Mouse (Mus musculus): ENCODE measurements around the gene Mta1.

Gene Mta1

DNA sequence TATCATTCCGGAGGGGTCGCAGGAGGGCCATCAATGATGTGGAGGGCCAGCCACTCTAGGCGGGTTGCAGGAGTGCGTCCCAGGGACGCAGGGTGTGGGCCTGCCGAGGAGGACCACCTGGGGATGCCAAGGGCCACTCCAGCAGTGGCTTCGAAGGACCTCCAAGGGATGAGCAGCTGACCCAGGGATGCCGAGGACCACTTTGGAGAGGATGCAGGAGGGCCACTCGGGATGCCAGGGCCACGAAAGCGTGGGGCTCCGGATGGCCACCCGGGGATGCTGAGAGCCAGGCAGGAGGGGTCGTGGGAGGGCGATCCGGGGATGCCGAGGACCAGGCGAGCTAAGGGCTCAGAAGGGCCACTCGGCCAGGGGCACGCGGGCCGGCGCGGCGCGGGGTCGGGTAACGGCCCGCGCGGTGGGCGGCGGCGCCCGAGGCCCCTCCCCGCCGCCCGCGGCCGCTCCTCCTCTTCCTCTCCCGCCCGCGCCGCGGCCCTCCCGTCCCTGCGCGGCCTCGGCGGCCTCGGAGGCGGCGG, at the start of gene Mta1:
Gene Mta1 (plus strand): TSS at position 530 of the 533 bp plus-strand sequence.
- H3K36me3 ChIP-seq (ENCODE audit: insufficient read depth, low read length): peaks cover 25% of the 10 kb centered on the region
- no peaks in the 10 kb centered on the region for H3K9me3 ChIP-seq (ENCODE audit: low read length)
- peak within 1 kb of the TSS; percentile 91 for H3K4me3 ChIP-seq (replicated peaks; ENCODE audit: low read length)
- peaks cover 72% of the 10 kb centered on the region for H3K4me1 ChIP-seq (replicated peaks; ENCODE audit: low read depth, low read length)
- H3K27me3 ChIP-seq (ENCODE audit: insufficient read depth, low read length): peaks cover 18% of the 10 kb centered on the region
- no peak for TF ChIP-seq POU5F1 (IDR thresholded peaks at IDR 0.05; ENCODE audit: borderline replicate concordance, low read length)
- TF ChIP-seq CTCF (conservative IDR thresholded peaks at IDR 0.05; ENCODE audit: low read length): no peak
- TF ChIP-seq NANOG (IDR thresholded peaks at IDR 0.05; ENCODE audit: borderline replicate concordance, low read length): no peak

DNA sequence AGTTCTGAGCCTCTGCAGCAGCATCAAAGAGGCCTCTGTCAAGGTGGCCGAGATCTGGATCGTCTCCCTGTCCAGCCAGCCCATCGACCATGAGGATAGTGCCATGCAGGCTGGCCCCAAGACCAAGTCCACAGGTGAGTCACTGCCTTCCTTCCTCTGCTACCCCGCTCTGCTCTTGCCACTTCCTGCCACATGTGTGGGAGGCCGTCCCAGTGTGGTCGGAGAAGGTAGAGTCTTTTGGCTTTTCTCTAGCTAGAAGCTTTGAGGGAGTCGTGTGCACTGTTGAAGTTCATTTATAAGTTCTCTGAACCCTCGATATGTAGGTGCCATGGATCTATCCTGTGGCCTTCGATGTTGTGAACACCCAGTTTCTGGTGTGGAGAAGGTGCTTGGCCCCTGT, 48.2 kb upstream of the Mta1 start:
- Histone ChIP-seq H3K36me3 (ENCODE audit: insufficient read depth, low read length) (peaks cover 85% of the 10 kb centered on the region), H3K4me1 (replicated peaks; ENCODE audit: low read depth, low read length) (peaks cover 11% of the 10 kb centered on the region), H3K4me3 (replicated peaks; ENCODE audit: low read length) (no peak overlapping the region), H3K9me3 (ENCODE audit: low read length) (no peaks in the 10 kb centered on the region), H3K27me3 (ENCODE audit: insufficient read depth, low read length) (no peaks in the 10 kb centered on the region)
- TF ChIP-seq POU5F1 (IDR thresholded peaks at IDR 0.05; ENCODE audit: borderline replicate concordance, low read length) (no peak), NANOG (IDR thresholded peaks at IDR 0.05; ENCODE audit: borderline replicate concordance, low read length) (no peak), CTCF (conservative IDR thresholded peaks at IDR 0.05; ENCODE audit: low read length) (no peak)

DNA sequence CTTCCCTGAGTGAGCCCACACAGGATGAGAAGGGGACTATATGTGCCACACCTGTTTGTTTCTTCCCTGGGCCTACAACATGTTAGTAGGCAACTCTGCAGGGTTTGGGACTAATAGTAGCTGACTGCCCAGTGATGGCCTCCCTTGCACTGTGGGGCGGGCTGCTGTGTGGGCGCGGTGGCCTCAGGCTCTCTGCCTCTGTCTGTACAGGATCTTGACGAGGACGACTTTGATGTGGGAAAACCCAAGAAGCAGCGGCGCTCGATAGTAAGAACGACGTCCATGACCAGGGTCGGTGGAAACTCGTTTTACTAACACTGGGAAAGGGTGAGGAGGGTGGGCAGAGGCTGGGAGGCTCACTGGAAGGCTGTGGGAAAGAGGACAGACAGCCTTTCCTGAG, 47.4 kb upstream of the Mta1 start:
- H3K36me3 ChIP-seq (ENCODE audit: insufficient read depth, low read length): peaks cover 84% of the 10 kb centered on the region
- peaks cover 11% of the 10 kb centered on the region for H3K4me1 ChIP-seq (replicated peaks; ENCODE audit: low read depth, low read length)
- TF ChIP-seq NANOG (IDR thresholded peaks at IDR 0.05; ENCODE audit: borderline replicate concordance, low read length): no peak
- TF ChIP-seq POU5F1 (IDR thresholded peaks at IDR 0.05; ENCODE audit: borderline replicate concordance, low read length): no peak
- no peak for TF ChIP-seq CTCF (conservative IDR thresholded peaks at IDR 0.05; ENCODE audit: low read length)
- no peaks in the 10 kb centered on the region for H3K27me3 ChIP-seq (ENCODE audit: insufficient read depth, low read length)
- no peaks in the 10 kb centered on the region for H3K9me3 ChIP-seq (ENCODE audit: low read length)
- no peak overlapping the region for H3K4me3 ChIP-seq (replicated peaks; ENCODE audit: low read length)

DNA sequence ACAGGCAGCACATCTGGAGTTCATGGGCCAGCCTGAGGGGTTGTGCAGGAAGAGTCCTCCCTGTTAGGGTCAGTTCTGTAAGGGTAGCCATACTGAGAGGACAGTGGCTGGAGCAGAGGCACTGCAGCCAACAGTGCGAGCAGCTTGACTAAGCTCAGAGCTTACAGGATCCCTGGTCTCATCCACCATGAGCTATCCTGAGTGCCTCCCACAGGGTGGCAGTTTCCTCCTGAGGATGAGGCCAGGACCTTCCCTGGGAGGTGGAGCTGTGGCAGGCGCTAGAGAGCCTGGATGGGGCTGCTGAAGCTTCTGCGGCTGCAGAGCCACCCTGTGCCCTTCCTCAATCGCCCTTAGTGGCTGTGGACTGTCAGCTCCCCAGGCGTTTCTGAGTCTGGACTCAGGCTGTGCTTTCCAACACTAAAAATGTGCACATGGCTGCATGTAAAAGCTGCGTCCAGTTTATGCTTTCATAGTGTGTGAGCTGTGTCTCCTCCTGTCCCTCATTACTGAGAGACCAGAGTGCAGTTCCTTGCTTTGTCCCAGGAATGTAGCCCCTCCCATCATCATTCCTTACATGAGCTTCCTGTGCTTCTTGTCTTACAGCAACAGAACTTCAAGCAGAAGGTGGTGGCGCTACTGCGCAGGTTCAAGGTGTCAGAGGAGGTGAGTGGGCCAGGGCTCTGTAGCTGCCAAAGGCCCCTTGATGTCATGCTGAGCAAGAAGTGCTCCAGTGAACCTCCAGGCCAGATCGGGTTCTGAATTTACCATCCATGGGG, 46.3 kb upstream of the Mta1 start:
- Histone ChIP-seq H3K9me3 (ENCODE audit: low read length) (no peaks in the 10 kb centered on the region), H3K4me1 (replicated peaks; ENCODE audit: low read depth, low read length) (peaks cover 11% of the 10 kb centered on the region), H3K36me3 (ENCODE audit: insufficient read depth, low read length) (peaks cover 79% of the 10 kb centered on the region), H3K4me3 (replicated peaks; ENCODE audit: low read length) (no peak overlapping the region), H3K27me3 (ENCODE audit: insufficient read depth, low read length) (no peaks in the 10 kb centered on the region)
- TF ChIP-seq NANOG (IDR thresholded peaks at IDR 0.05; ENCODE audit: borderline replicate concordance, low read length) (no peak), CTCF (conservative IDR thresholded peaks at IDR 0.05; ENCODE audit: low read length) (no peak), POU5F1 (IDR thresholded peaks at IDR 0.05; ENCODE audit: borderline replicate concordance, low read length) (no peak)

DNA sequence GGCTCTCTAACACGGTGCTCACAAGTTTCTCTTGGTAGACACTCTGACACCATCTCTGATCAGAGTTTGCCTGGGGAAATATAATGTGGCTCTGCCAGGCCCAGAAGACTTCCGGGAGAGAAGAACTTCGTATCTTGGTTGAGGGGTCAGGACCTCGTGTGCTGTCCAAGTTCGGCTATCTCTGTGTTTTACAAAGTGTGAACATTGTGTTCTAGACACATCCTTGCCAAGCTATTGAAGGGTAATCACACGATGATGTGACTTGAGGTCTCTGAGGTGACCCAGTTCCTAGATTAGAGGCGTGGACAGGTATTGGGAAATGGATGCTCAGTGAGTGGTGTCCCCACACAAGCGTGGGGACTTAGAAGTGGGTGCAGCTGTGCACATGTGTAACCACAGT, 42.0 kb upstream of the Mta1 start:
- TF ChIP-seq NANOG (IDR thresholded peaks at IDR 0.05; ENCODE audit: borderline replicate concordance, low read length) (no peak), CTCF (conservative IDR thresholded peaks at IDR 0.05; ENCODE audit: low read length) (no peak), POU5F1 (IDR thresholded peaks at IDR 0.05; ENCODE audit: borderline replicate concordance, low read length) (no peak)
- H3K4me3 ChIP-seq (replicated peaks; ENCODE audit: low read length): no peak overlapping the region
- H3K36me3 ChIP-seq (ENCODE audit: insufficient read depth, low read length): peaks cover 79% of the 10 kb centered on the region

DNA sequence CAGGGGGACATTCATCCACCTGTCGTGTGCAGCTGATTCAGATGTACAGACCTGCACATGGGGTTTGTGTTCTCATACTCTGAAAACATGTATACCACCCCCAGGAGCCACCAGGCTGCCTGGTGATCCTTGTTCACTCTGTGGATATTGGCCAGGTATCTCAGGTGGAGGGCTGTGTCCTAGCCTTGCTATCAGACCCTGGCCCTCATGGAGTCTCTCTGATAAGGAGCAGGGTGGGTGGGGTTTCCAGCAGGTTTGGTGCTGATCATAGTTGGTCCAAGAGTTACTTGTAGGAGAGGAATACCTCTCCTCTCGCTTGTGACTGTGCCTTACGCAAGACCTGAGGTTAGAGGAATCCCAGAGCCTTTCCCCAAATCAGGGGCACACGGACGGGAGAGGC, 37.9 kb upstream of the Mta1 start:
- no peaks in the 10 kb centered on the region for H3K4me1 ChIP-seq (replicated peaks; ENCODE audit: low read depth, low read length)
- H3K27me3 ChIP-seq (ENCODE audit: insufficient read depth, low read length): no peaks in the 10 kb centered on the region
- peaks cover 15% of the 10 kb centered on the region; the same call in 1 of the 2 replicates for H3K9me3 ChIP-seq (ENCODE audit: low read length)
- peaks cover 86% of the 10 kb centered on the region for H3K36me3 ChIP-seq (ENCODE audit: insufficient read depth, low read length)
- TF ChIP-seq NANOG (IDR thresholded peaks at IDR 0.05; ENCODE audit: borderline replicate concordance, low read length): no peak
- TF ChIP-seq CTCF (conservative IDR thresholded peaks at IDR 0.05; ENCODE audit: low read length): no peak
- no peak for TF ChIP-seq POU5F1 (IDR thresholded peaks at IDR 0.05; ENCODE audit: borderline replicate concordance, low read length)
- no peak overlapping the region for H3K4me3 ChIP-seq (replicated peaks; ENCODE audit: low read length)

More for the DNA sequence above, 42.0 kb upstream of the Mta1 start:
- Histone ChIP-seq H3K27me3 (ENCODE audit: insufficient read depth, low read length) (no peaks in the 10 kb centered on the region), H3K9me3 (ENCODE audit: low read length) (no peaks in the 10 kb centered on the region), H3K4me1 (replicated peaks; ENCODE audit: low read depth, low read length) (peaks cover 11% of the 10 kb centered on the region)

DNA sequence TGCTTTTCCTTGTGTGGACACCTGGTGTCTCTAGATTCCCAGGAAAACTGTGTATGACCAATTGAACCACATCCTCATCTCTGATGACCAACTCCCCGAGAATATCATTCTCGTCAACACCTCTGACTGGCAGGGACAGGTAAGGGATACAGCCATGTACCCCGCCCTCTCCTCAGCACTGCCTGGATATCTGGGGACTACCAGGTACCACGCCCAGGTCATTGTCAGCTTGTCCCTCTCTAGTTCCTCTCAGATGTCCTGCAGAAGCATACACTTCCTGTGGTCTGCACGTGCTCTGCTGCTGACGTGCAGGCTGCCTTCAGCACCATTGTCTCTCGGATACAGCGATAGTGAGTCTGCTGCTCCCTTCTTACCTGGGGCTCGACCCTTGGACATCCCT, 36.5 kb upstream of the Mta1 start:
- Histone ChIP-seq H3K27me3 (ENCODE audit: insufficient read depth, low read length) (no peaks in the 10 kb centered on the region), H3K4me3 (replicated peaks; ENCODE audit: low read length) (no peak overlapping the region), H3K4me1 (replicated peaks; ENCODE audit: low read depth, low read length) (no peaks in the 10 kb centered on the region), H3K36me3 (ENCODE audit: insufficient read depth, low read length) (peaks cover 95% of the 10 kb centered on the region), H3K9me3 (ENCODE audit: low read length) (peaks cover 15% of the 10 kb centered on the region; the same call in 1 of the 2 replicates)
- TF ChIP-seq CTCF (conservative IDR thresholded peaks at IDR 0.05; ENCODE audit: low read length) (no peak), POU5F1 (IDR thresholded peaks at IDR 0.05; ENCODE audit: borderline replicate concordance, low read length) (no peak), NANOG (IDR thresholded peaks at IDR 0.05; ENCODE audit: borderline replicate concordance, low read length) (no peak)

DNA sequence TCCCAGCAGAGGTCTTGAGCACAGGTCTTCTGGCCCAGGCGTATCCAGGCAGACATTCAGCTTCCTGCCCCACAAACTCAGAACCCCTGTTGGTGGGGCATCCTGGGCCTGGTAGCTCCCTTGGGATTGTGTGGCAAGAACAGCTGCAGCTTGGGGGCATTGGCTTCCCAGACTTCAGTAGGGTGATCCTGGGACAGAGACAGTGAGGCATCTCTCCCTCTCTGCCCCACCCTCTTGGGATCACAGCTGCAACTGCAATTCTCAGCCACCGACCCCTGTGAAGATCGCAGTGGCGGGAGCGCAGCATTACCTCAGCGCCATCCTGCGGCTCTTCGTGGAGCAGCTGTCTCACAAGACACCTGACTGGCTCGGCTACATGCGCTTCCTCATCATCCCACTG, 35.9 kb upstream of the Mta1 start:
- Histone ChIP-seq H3K4me1 (replicated peaks; ENCODE audit: low read depth, low read length) (no peaks in the 10 kb centered on the region), H3K9me3 (ENCODE audit: low read length) (peaks cover 15% of the 10 kb centered on the region; the same call in 1 of the 2 replicates), H3K27me3 (ENCODE audit: insufficient read depth, low read length) (no peaks in the 10 kb centered on the region), H3K4me3 (replicated peaks; ENCODE audit: low read length) (no peak overlapping the region), H3K36me3 (ENCODE audit: insufficient read depth, low read length) (peaks cover 95% of the 10 kb centered on the region)
- TF ChIP-seq POU5F1 (IDR thresholded peaks at IDR 0.05; ENCODE audit: borderline replicate concordance, low read length) (no peak), NANOG (IDR thresholded peaks at IDR 0.05; ENCODE audit: borderline replicate concordance, low read length) (no peak), CTCF (conservative IDR thresholded peaks at IDR 0.05; ENCODE audit: low read length) (no peak)
